Mouse (Mus musculus): ENCODE results near the gene Spsb4.

GRCm38 (mm10) chr9:96986797-96987473, 31.7 kb downstream of the Spsb4 start:
- TF ChIP-seq CTCF (IDR thresholded peaks at IDR 0.05; ENCODE audit: low read depth, low read length) (no peak), GATA1 (IDR thresholded peaks at IDR 0.05; ENCODE audit: borderline replicate concordance, low read length) (no peak), POLR2AphosphoS5 (IDR thresholded peaks at IDR 0.05; ENCODE audit: insufficient replicate concordance, low read depth, low read length) (no peak), TAL1 (conservative IDR thresholded peaks at IDR 0.05; ENCODE audit: low read depth, low read length) (no peak)

Data from G1E (cell line).